Mouse (Mus musculus) hindbrain, embryonic 14.5 days (tissue): Measurements from ENCODE around the gene Smyd3. TPM values are rescaled to one million over a fixed set of nuclear protein-coding genes. Genes with fewer than 3 reads are reported as not detected.

Experiments
- ATAC-seq: fragments of 200-750 bp; cut with Nextera tagmentation; 2 replicates; pipeline ENCODE4 v1.8.0; 2017; ENCODE audit warnings: moderate number of reproducible peaks, mild to moderate bottlenecking, moderate TSS enrichment, moderate library complexity; ENCODE audit not compliant: low FRiP score
- DNase-seq: peaks from one replicate; pipeline ENCODE4 v3.0.0-alpha.2; 2015; ENCODE audit warnings: low spot score
- H3K27ac ChIP-seq: fragments of 300-500 bp; sonication (generic); 2 replicates; pipeline ENCODE4 v1.5.1; 2014; ENCODE audit warnings: mild to moderate bottlenecking, moderate library complexity
- H3K27me3 ChIP-seq: fragments of 300-500 bp; sonication (generic); 2 replicates; pipeline ENCODE4 v1.6.1; 2014; ENCODE audit warnings: mild to moderate bottlenecking, low read length, mixed read lengths; ENCODE audit not compliant: control insufficient read depth, insufficient read depth
- H3K36me3 ChIP-seq: fragments of 300-500 bp; sonication (generic); replicated peaks from 2 replicates; pipeline ENCODE4 v1.6.1; 2014; ENCODE audit not compliant: control insufficient read depth, insufficient read depth
- H3K4me1 ChIP-seq: fragments of 300-500 bp; sonication (generic); replicated peaks from 2 replicates; pipeline ENCODE4 v1.6.1; 2014; ENCODE audit warnings: antibody characterized with exemption, low read length, mixed read lengths; ENCODE audit not compliant: control insufficient read depth, insufficient read depth
- H3K4me2 ChIP-seq: fragments of 300-500 bp; sonication (generic); replicated peaks from 2 replicates; pipeline ENCODE4 v1.6.1; 2014; ENCODE audit warnings: mild to moderate bottlenecking, moderate library complexity
- H3K4me3 ChIP-seq: fragments of 300-500 bp; sonication (generic); replicated peaks from 2 replicates; pipeline ENCODE4 v1.5.1; 2014; ENCODE audit warnings: mild to moderate bottlenecking, low read length
- H3K9ac ChIP-seq: fragments of 300-500 bp; sonication (generic); 2 replicates; pipeline ENCODE4 v1.6.1; 2014
- H3K9me3 ChIP-seq: fragments of 300-500 bp; sonication (generic); 2 replicates; pipeline ENCODE4 v1.6.1; 2016; ENCODE audit warnings: low read length; ENCODE audit not compliant: control insufficient read depth
- WGBS: fragments of 180-500 bp; shearing (Covaris S2); extraction: QIAGEN DNeasy Blood & Tissue Kit; methylation state at CpG from one replicate; pipeline ENCODE4 v1.1.7; 2014; 5-methylcytosine and 5-hydroxymethylcytosine counted together
- polyA plus RNA-seq: library from polyadenylated mRNA; unstranded; fragments of >200 nt; fragmentation: Nextera tagmentation; extraction: Ambion mirVana; gene quantifications from 2 replicates; pipeline ENCODE4 v1.2.1, GENCODE M21; 2014

Smyd3 gene
- polyA plus RNA-seq, 1 experiment from 2014 or later = 25.4 TPM

DNA sequence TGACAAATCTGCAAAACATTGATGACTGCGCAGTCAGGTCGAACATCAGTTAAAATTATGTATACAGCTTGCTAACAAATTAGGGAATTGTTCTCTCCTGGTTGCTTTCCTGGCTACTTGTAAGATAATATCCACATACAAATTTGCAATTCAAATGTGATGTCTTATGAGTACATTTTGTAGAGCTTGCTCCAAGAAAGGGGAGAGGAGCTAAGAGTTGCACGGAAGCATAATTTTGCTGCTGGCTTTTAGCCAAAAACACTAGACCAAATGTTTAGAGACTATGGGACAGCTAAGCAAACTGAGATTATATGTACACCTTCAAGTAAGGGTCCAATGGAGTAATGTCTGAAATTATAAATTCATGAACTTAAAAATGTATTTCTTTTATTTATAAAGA lies 146.7 kb downstream of the Smyd3 start:
- H3K27ac ChIP-seq = peak overlapping the region; percentile 1; the same call in 1 of the 2 replicates
- no peak overlapping the region for H3K4me2 ChIP-seq
- H3K4me1 ChIP-seq = peaks cover 31% of the 10 kb centered on the region; the same call in 1 of the 2 replicates
- WGBS = 66% methylated on average over 3 of the region's 3 CpGs
- ATAC-seq (no peak), DNase-seq (no peak)
- H3K9me3 ChIP-seq = no peaks in the 10 kb centered on the region
- H3K36me3 ChIP-seq = no peaks in the 10 kb centered on the region
- no peak overlapping the region for H3K4me3 ChIP-seq
- H3K27me3 ChIP-seq = no peaks in the 10 kb centered on the region
- H3K9ac ChIP-seq = no peak overlapping the region

DNA sequence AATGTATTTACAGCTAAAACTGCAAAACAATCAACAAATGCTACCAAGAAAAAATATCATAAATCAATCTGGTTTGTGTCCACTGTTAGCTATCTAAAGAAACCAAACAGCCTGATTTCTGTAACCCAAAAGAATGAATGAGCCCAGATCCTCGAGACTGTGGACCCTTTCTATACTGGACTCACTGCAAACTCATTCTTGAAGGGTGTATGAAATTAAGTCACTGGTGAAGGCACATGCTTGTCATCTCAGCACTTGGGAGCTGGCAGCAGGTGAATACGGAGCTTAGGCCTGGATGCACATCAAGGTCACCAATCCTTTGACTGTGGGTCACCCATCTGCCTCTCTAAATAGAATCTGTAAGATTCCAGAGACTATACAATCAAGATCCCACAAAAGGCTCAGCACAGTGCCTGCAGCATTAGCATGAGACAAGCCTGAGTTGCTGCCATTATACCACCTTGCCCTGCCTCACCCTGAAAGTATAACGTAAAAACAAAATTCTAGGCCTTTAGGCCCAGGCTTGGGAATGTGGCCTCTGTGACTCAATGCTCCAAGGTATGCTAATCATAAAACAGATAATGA lies 149.3 kb downstream of the Smyd3 start:
- ATAC-seq (no peak), DNase-seq (no peak)
- WGBS = 54% methylated on average over 3 of the region's 3 CpGs
- H3K36me3 ChIP-seq = no peaks in the 10 kb centered on the region
- H3K9ac ChIP-seq = no peak overlapping the region
- H3K4me2 ChIP-seq = no peak overlapping the region
- H3K9me3 ChIP-seq = no peaks in the 10 kb centered on the region
- no peak overlapping the region for H3K4me3 ChIP-seq
- no peak overlapping the region for H3K27ac ChIP-seq
- peaks cover 22% of the 10 kb centered on the region; the same call in 1 of the 2 replicates for H3K4me1 ChIP-seq
- no peaks in the 10 kb centered on the region for H3K27me3 ChIP-seq

DNA sequence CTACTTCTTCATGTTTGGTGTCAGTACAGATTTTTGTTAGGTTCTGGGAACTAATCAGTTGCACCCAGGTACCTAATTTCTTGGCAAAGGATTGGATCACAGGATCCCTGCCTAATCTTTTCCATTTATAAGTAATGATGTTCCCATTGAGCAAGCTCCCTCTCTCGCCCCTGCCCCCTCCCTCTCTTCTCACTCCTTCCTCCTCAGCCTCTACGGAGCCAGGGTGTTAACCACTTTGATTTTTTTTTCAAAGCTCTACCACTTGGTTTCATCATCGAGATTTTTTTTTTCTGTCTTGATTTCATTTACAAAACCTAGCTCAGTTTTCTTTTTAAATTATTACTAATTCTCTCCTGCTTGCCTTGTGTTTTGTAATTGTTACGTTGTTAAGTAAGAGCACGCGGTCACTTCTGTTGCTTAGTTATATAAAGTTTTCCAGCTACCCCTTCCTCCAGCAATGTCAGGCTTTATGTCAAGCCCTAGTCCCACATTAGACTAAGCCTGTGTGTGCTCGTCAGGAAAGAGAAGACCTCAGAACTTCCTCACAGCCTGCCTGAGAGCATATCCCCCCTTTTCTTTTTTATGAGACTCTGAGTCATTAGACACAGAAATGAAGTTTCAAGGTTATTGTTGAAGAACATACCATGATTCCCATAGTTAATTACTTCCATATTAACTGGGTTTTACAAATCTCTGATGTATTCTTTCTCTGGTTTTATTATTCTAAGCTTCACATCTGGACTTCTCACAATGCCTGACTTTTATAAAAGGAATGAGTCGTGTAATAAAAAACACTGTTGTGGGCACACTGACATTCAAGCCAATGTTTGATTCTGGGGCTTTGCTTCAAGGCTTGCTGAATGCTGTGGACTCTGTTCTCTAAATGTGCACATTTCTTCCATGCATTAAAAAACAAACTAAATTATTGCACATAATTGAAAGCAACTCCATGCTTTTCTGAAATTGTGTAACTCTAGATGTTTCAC lies 156.1 kb downstream of the Smyd3 start:
- Histone ChIP-seq H3K9ac (no peak overlapping the region), H3K4me3 (no peak overlapping the region)
- 78% methylated on average over 8 of the region's 8 CpGs for WGBS

DNA sequence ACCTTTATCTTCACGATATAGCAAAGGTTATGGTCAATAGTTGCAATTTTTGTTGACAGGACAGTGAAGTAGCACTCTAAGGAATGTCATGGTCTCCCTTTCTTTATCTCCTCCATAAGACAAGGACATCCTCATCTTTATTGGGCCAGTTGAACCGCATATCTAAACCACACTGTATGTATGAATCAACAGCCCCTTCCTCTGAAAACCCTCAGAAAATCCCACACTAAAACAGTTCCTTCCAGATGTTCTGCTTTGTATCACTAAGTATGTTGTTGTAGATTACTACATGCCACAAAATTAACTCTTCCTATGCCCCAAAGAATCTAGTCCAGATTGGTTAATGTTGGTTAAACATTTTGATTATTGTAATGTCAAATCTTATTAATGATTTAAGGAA lies 160.7 kb downstream of the Smyd3 start:
- Histone ChIP-seq H3K27me3 (no peaks in the 10 kb centered on the region), H3K4me2 (no peak overlapping the region), H3K9me3 (no peaks in the 10 kb centered on the region), H3K36me3 (no peaks in the 10 kb centered on the region), H3K27ac (no peak overlapping the region), H3K4me3 (no peak overlapping the region), H3K4me1 (no peaks in the 10 kb centered on the region), H3K9ac (no peak overlapping the region)
- ATAC-seq = no peak
- no peak for DNase-seq
- 96% methylated on average over 2 of the region's 2 CpGs for WGBS

More for the DNA sequence above, 156.1 kb downstream of the Smyd3 start:
- no peak overlapping the region for H3K4me2 ChIP-seq
- DNase-seq (no peak), ATAC-seq (no peak)
- no peaks in the 10 kb centered on the region for H3K36me3 ChIP-seq
- no peak overlapping the region for H3K27ac ChIP-seq
- no peaks in the 10 kb centered on the region for H3K9me3 ChIP-seq
- no peaks in the 10 kb centered on the region for H3K4me1 ChIP-seq
- no peaks in the 10 kb centered on the region for H3K27me3 ChIP-seq

GRCm38 (mm10) chr1:179354250-179354649 lies 163.6 kb downstream of the Smyd3 start:
- H3K4me1 ChIP-seq = no peaks in the 10 kb centered on the region
- ATAC-seq (no peak), DNase-seq (no peak)
- H3K9ac ChIP-seq = no peak overlapping the region
- H3K4me2 ChIP-seq = no peak overlapping the region
- 80% methylated on average over 6 of the region's 6 CpGs for WGBS
- H3K27ac ChIP-seq = no peak overlapping the region
- H3K9me3 ChIP-seq = no peaks in the 10 kb centered on the region
- H3K27me3 ChIP-seq = no peaks in the 10 kb centered on the region
- H3K4me3 ChIP-seq = no peak overlapping the region
- H3K36me3 ChIP-seq = no peaks in the 10 kb centered on the region

DNA sequence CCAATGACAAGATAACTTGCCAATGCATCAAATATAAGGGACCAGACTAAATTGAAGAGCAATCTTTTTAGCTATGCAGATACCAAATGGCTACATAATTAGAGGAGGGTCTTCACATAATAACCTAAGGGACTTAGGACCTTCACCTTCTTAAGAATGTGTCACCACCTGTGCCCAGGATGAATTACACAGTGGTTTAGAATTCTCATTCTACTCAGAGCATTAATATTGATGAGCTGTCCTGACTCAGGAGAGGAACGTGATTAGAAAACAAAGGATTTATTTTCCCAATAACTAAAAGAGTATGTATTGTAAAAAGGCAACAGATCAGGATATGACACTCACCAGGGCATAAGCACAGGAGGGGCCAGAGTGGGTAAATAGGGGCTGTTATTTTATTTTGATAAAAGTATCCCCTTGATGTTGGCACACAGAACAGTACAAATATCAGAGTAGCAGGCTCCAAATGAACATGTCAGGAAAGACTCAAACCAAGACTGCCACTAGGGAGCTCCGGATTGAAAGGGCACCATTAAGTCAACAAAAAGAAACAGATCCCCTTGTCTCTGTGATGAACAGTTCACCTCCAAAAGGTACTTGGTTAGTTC lies 172.4 kb downstream of the Smyd3 start:
- 20% methylated on average over 2 of the region's 2 CpGs for WGBS
- no peaks in the 10 kb centered on the region for H3K36me3 ChIP-seq
- ATAC-seq (peak; percentile 51; the same call in 1 of the 2 replicates), DNase-seq (no peak)
- no peaks in the 10 kb centered on the region for H3K9me3 ChIP-seq
- no peaks in the 10 kb centered on the region for H3K27me3 ChIP-seq
- peaks cover 26% of the 10 kb centered on the region for H3K4me1 ChIP-seq
- no peak overlapping the region for H3K9ac ChIP-seq
- H3K4me3 ChIP-seq = no peak overlapping the region
- H3K4me2 ChIP-seq = no peak overlapping the region
- peak overlapping the region; percentile 79 for H3K27ac ChIP-seq

DNA sequence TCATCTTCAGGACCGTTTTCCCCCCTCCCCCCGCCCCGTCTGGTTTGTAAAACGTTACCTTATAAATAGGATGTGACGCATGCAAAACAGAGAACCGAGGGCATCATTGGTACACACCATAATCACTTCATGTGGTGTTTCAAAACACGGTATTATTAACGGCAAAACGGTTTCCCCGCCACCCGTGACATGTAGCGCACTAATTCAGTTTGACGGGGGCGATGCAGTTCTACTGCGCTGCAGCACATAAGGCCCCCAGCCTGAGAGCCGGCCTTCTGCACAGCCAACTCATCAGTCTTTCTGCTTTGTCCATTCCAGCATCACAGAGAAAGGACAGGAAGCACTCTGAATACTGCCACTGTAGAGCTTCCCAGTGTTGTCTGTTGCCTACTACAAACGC lies 174.4 kb downstream of the Smyd3 start:
- DNase-seq = no peak
- Histone ChIP-seq H3K4me3 (no peak overlapping the region), H3K27ac (peak overlapping the region; percentile 39), H3K4me2 (no peak overlapping the region), H3K27me3 (no peaks in the 10 kb centered on the region), H3K4me1 (peaks cover 38% of the 10 kb centered on the region), H3K9ac (no peak overlapping the region), H3K9me3 (no peaks in the 10 kb centered on the region), H3K36me3 (no peaks in the 10 kb centered on the region)
- no peak for ATAC-seq
- WGBS = 76% methylated on average over 17 of the region's 17 CpGs

- no peak overlapping the region for H3K4me3 ChIP-seq
- no peaks in the 10 kb centered on the region for H3K9me3 ChIP-seq
- H3K36me3 ChIP-seq = no peaks in the 10 kb centered on the region
- H3K9ac ChIP-seq = no peak overlapping the region
- H3K27ac ChIP-seq = no peak overlapping the region
- no peak overlapping the region for H3K4me2 ChIP-seq
- ATAC-seq (no peak), DNase-seq (no peak)
- 42% methylated on average over 1 of the region's 1 CpGs for WGBS
- H3K4me1 ChIP-seq = peaks cover 46% of the 10 kb centered on the region
- H3K27me3 ChIP-seq = no peaks in the 10 kb centered on the region
Measured at GRCm38 (mm10) chr1:179341589-179341988, 176.3 kb downstream of the Smyd3 start.

- H3K36me3 ChIP-seq = no peaks in the 10 kb centered on the region
- DNase-seq (no peak), ATAC-seq (peak; percentile 59; the same call in 1 of the 2 replicates)
Measured at GRCm38 (mm10) chr1:179339066-179339465, 178.8 kb downstream of the Smyd3 start.

More at GRCm38 (mm10) chr1:179339066-179339465, 178.8 kb downstream of the Smyd3 start:
- no peak overlapping the region for H3K4me3 ChIP-seq
- no peak overlapping the region for H3K4me2 ChIP-seq
- H3K27me3 ChIP-seq = no peaks in the 10 kb centered on the region
- WGBS = 70% methylated on average over 3 of the region's 3 CpGs
- H3K9ac ChIP-seq = no peak overlapping the region
- H3K27ac ChIP-seq = peak overlapping the region; percentile 83
- H3K9me3 ChIP-seq = no peaks in the 10 kb centered on the region
- H3K4me1 ChIP-seq = peaks cover 28% of the 10 kb centered on the region
